18 mouse cellular contexts compared by ENCODE assay signal in genomic region chr14:106733825-106734224, GRCm38 (mm10).
A peak's percentile ranks its signal among the peaks of the same experiment; 100 is the strongest.
DNase-seq lines count a peak whose midpoint lies in the region; ATAC-seq and TF ChIP-seq lines count a peak whose summit lies in the region.
"Had no signal": no experiment of that assay in that cellular context is flagged by ENCODE, and none has a peak within 500 bp of the region (broad histone marks: within the 10 kb centered on the region; RNA-seq: fewer than 3 reads in every experiment).

No protein-coding gene starts in this region.

- no peak overlapping the region for H3K27ac ChIP-seq in hindbrain, embryonic 11.5 days (ENCODE audit: low read depth, low read length)
- H3K27ac ChIP-seq in hindbrain, embryonic 16.5 days (ENCODE audit: low read depth, low read length) = no peak overlapping the region
- no peak overlapping the region for H3K27ac ChIP-seq in midbrain, embryonic 15.5 days
- no peak overlapping the region for H3K27ac ChIP-seq in midbrain, embryonic 10.5 days (replicated peaks)
- H3K27ac ChIP-seq: embryonic facial prominence, embryonic 13.5 days; gastrocnemius, adult 2 months; hindbrain, embryonic 15.5 days had no signal

- no peak for TF ChIP-seq CTCF in brain, embryonic 14.5 days (IDR thresholded peaks at IDR 0.05; ENCODE audit: borderline replicate concordance, extremely low read depth, insufficient read depth, insufficient read length)

- WGBS in hindbrain, embryonic 11.5 days = 82% methylated on average over 4 of the region's 4 CpGs
- WGBS in hindbrain, embryonic 16.5 days = 47% methylated on average over 4 of the region's 4 CpGs
- 52% methylated on average over 4 of the region's 4 CpGs for WGBS in midbrain, embryonic 15.5 days
- 84% methylated on average over 4 of the region's 4 CpGs for WGBS in midbrain, embryonic 10.5 days

- no peak overlapping the region for H3K4me2 ChIP-seq in hindbrain, embryonic 11.5 days (replicated peaks; ENCODE audit: low read depth, low read length)
- no peak overlapping the region for H3K4me2 ChIP-seq in hindbrain, embryonic 16.5 days (ENCODE audit: low read length)
- H3K4me2 ChIP-seq in midbrain, embryonic 15.5 days = no peak overlapping the region
- H3K4me2 ChIP-seq: embryonic facial prominence, embryonic 13.5 days; heart, embryonic 12.5 days; hindbrain, embryonic 15.5 days had no signal

- peak; percentile 19; the same call in 1 of the 2 replicates for ATAC-seq in hindbrain, embryonic 11.5 days (ENCODE audit: low FRiP score)
- no peak for ATAC-seq in hindbrain, embryonic 16.5 days
- ATAC-seq in midbrain, embryonic 15.5 days (replicated peaks) = peak; percentile 65; the same call in 1 of the 2 replicates
- ATAC-seq in megakaryocyte progenitor cell, adult 5-6 weeks (replicated peaks; ENCODE audit: poor library complexity) = no peak
- ATAC-seq: inflammation-experienced regulatory T-cells, adult 6 months; intestine, postnatal 0 days had no signal

- H3K9me3 ChIP-seq in hindbrain, embryonic 11.5 days (ENCODE audit: control insufficient read depth, low read length) = no peaks in the 10 kb centered on the region
- H3K9me3 ChIP-seq in hindbrain, embryonic 16.5 days (ENCODE audit: control insufficient read depth, low read length) = no peaks in the 10 kb centered on the region
- H3K9me3 ChIP-seq in midbrain, embryonic 15.5 days = no peaks in the 10 kb centered on the region
- H3K9me3 ChIP-seq in midbrain, embryonic 10.5 days (replicated peaks) = no peaks in the 10 kb centered on the region
- H3K9me3 ChIP-seq: embryonic facial prominence, embryonic 13.5 days; heart, embryonic 12.5 days; hindbrain, embryonic 15.5 days had no signal

- no peak overlapping the region for H3K4me3 ChIP-seq in hindbrain, embryonic 11.5 days (ENCODE audit: low read depth, low read length)
- no peak overlapping the region for H3K4me3 ChIP-seq in hindbrain, embryonic 16.5 days (ENCODE audit: low read length)
- no peak overlapping the region for H3K4me3 ChIP-seq in midbrain, embryonic 15.5 days
- no peak overlapping the region for H3K4me3 ChIP-seq in midbrain, embryonic 10.5 days
- H3K4me3 ChIP-seq: embryonic facial prominence, embryonic 13.5 days; gastrocnemius, adult 2 months; heart, embryonic 12.5 days; hindbrain, embryonic 15.5 days had no signal

- TF ChIP-seq POLR2A in brain, embryonic 14.5 days (IDR thresholded peaks at IDR 0.05; ENCODE audit: borderline replicate concordance, extremely low read depth, insufficient read depth, insufficient read length, poor library complexity, severe bottlenecking) = no peak

- H3K36me3 ChIP-seq in hindbrain, embryonic 11.5 days (ENCODE audit: control insufficient read depth, insufficient read depth, low read length) = no peaks in the 10 kb centered on the region
- no peaks in the 10 kb centered on the region for H3K36me3 ChIP-seq in hindbrain, embryonic 16.5 days (ENCODE audit: control insufficient read depth, insufficient read depth, low read length)
- H3K36me3 ChIP-seq in midbrain, embryonic 15.5 days (replicated peaks) = no peaks in the 10 kb centered on the region
- H3K36me3 ChIP-seq in midbrain, embryonic 10.5 days = no peaks in the 10 kb centered on the region
- H3K36me3 ChIP-seq: embryonic facial prominence, embryonic 13.5 days; heart, embryonic 12.5 days; hindbrain, embryonic 15.5 days had no signal

- H3K4me1 ChIP-seq in hindbrain, embryonic 11.5 days (replicated peaks; ENCODE audit: control insufficient read depth, insufficient read depth, low read length) = no peaks in the 10 kb centered on the region
- no peaks in the 10 kb centered on the region; the same call in 1 of the 2 replicates for H3K4me1 ChIP-seq in hindbrain, embryonic 16.5 days (ENCODE audit: control insufficient read depth, insufficient read depth, low read depth, low read length)
- H3K4me1 ChIP-seq in midbrain, embryonic 15.5 days = no peaks in the 10 kb centered on the region
- no peaks in the 10 kb centered on the region for H3K4me1 ChIP-seq in midbrain, embryonic 10.5 days
- H3K4me1 ChIP-seq: embryonic facial prominence, embryonic 13.5 days; heart, embryonic 12.5 days; hindbrain, embryonic 15.5 days had no signal

- DNase-seq in hindbrain, embryonic 11.5 days (ENCODE audit: low spot score) = no peak
- no peak for DNase-seq in midbrain, embryonic 10.5 days (ENCODE audit: low spot score)
- DNase-seq in brain, embryonic 14.5 days (ENCODE audit: low read depth) = peak; percentile 56
- DNase-seq: adrenal gland, adult 2 months; adrenal gland, postnatal 25 days; cerebellum, adult 18-20 months; cerebellum, adult 9-11 months; cerebellum, postnatal 36 days; gastrocnemius, adult 2 months; gastrocnemius, postnatal 25 days had no signal

- H3K9ac ChIP-seq in hindbrain, embryonic 11.5 days (ENCODE audit: low read depth, low read length) = no peak overlapping the region
- no peak overlapping the region for H3K9ac ChIP-seq in hindbrain, embryonic 16.5 days (ENCODE audit: low read depth, low read length)
- no peak overlapping the region for H3K9ac ChIP-seq in midbrain, embryonic 15.5 days
- H3K9ac ChIP-seq: embryonic facial prominence, embryonic 13.5 days; heart, embryonic 12.5 days; hindbrain, embryonic 15.5 days had no signal

- H3K27me3 ChIP-seq in hindbrain, embryonic 11.5 days (ENCODE audit: control insufficient read depth, insufficient read depth, low read length) = no peaks in the 10 kb centered on the region
- no peaks in the 10 kb centered on the region for H3K27me3 ChIP-seq in hindbrain, embryonic 16.5 days (replicated peaks; ENCODE audit: control insufficient read depth, insufficient read depth, low read length)
- H3K27me3 ChIP-seq in midbrain, embryonic 15.5 days (replicated peaks) = no peaks in the 10 kb centered on the region
- no peaks in the 10 kb centered on the region for H3K27me3 ChIP-seq in midbrain, embryonic 10.5 days (ENCODE audit: low read depth, poor library complexity, severe bottlenecking)
- H3K27me3 ChIP-seq: embryonic facial prominence, embryonic 13.5 days; heart, embryonic 12.5 days; hindbrain, embryonic 15.5 days had no signal

Comparison
In these comparisons a context has a peak if more than half of its experiments do, and no peak if none do; other contexts are left out.
1. ATAC-seq: peak in hindbrain, embryonic 11.5 days (single experiment) and midbrain, embryonic 15.5 days (single experiment); none in hindbrain, embryonic 16.5 days (single experiment) and megakaryocyte progenitor cell, adult 5-6 weeks (single experiment).